ENCODE assay signal across 9 mouse cellular contexts in the genomic region with DNA sequence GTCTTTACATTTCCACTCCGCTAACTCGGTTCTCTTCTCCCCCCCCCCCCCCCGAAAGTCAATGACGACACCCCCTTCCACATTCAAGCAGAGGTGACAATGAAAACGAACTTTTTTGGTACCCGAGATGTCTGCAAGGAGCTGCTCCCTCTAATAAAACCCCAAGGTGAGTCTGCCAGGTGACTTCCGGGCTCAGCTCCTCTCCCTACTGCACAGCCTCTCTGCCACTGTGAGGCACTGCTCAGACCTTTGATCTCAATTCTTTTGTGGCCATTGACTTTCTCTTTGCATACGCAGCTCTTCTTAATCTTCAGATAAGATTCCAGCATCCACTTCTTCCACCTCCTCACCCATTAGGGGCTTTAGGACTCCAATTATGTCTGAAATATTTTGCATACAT. TPM values are rescaled to one million over a fixed set of nuclear protein-coding genes. Genes with fewer than 3 reads are reported as not detected.
A peak's percentile ranks its signal among the peaks of the same experiment; 100 is the strongest.
DNase-seq lines count a peak whose midpoint lies in the region; ATAC-seq and TF ChIP-seq lines count a peak whose summit lies in the region.
"Had no signal": no experiment of that assay in that cellular context is flagged by ENCODE, and none has a peak within 500 bp of the region (broad histone marks: within the 10 kb centered on the region; RNA-seq: fewer than 3 reads in every experiment).

No protein-coding gene starts in this region.

- no peak overlapping the region for H3K27ac ChIP-seq in kidney, embryonic 15.5 days
- H3K27ac ChIP-seq in embryonic facial prominence, embryonic 13.5 days = no peak overlapping the region
- H3K27ac ChIP-seq in intestine, postnatal 0 days (ENCODE audit: low read depth, low read length) = peak overlapping the region; percentile 94
- H3K27ac ChIP-seq in neural tube, embryonic 12.5 days = no peak overlapping the region

- TF ChIP-seq CTCF in intestine, postnatal 0 days (IDR thresholded peaks at IDR 0.05; ENCODE audit: low read depth) = peak; percentile 45

- no peak for ATAC-seq in kidney, embryonic 15.5 days (replicated peaks; ENCODE audit: low FRiP score)
- ATAC-seq in embryonic facial prominence, embryonic 13.5 days (ENCODE audit: insufficient number of reproducible peaks, insufficient read depth, low FRiP score, low TSS enrichment, low read depth) = no peak
- ATAC-seq in intestine, postnatal 0 days = peak; percentile 53
- no peak for ATAC-seq in neural tube, embryonic 12.5 days (ENCODE audit: low FRiP score, low read depth)

- peaks cover 20% of the 10 kb centered on the region for H3K4me1 ChIP-seq in kidney, embryonic 15.5 days
- peaks cover 28% of the 10 kb centered on the region for H3K4me1 ChIP-seq in embryonic facial prominence, embryonic 13.5 days
- H3K4me1 ChIP-seq in intestine, postnatal 0 days (replicated peaks; ENCODE audit: control insufficient read depth, insufficient read depth, low read length) = peaks cover 3% of the 10 kb centered on the region
- H3K4me1 ChIP-seq in neural tube, embryonic 12.5 days = peaks cover 15% of the 10 kb centered on the region

- DNase-seq in kidney, postnatal 14 days = no peak
- no peak for DNase-seq in layer of hippocampus, postnatal 25 days (ENCODE audit: extremely low spot score in 1 of 2, low spot score in 1 of 2)
- no peak for DNase-seq in embryo, embryonic 10.5 days (ENCODE audit: low spot score)
- no peak for DNase-seq in gastrocnemius, adult 18-20 months (ENCODE audit: low spot score)
- DNase-seq: cerebellum, postnatal 36 days had no signal

- WGBS in kidney, embryonic 15.5 days = 62% methylated on average over 8 of the region's 8 CpGs
- 74% methylated on average over 8 of the region's 8 CpGs for WGBS in embryonic facial prominence, embryonic 13.5 days
- 28% methylated on average over 7 of the region's 8 CpGs for WGBS in intestine, postnatal 0 days
- 69% methylated on average over 8 of the region's 8 CpGs for WGBS in neural tube, embryonic 12.5 days

- H3K27me3 ChIP-seq in kidney, embryonic 15.5 days = no peaks in the 10 kb centered on the region
- H3K27me3 ChIP-seq in embryonic facial prominence, embryonic 13.5 days = no peaks in the 10 kb centered on the region
- no peaks in the 10 kb centered on the region for H3K27me3 ChIP-seq in intestine, postnatal 0 days (replicated peaks; ENCODE audit: control insufficient read depth, insufficient read depth, low read length)
- no peaks in the 10 kb centered on the region for H3K27me3 ChIP-seq in neural tube, embryonic 12.5 days (replicated peaks)

- H3K9me3 ChIP-seq in kidney, embryonic 15.5 days (replicated peaks) = no peaks in the 10 kb centered on the region
- H3K9me3 ChIP-seq in embryonic facial prominence, embryonic 13.5 days = no peaks in the 10 kb centered on the region
- no peaks in the 10 kb centered on the region for H3K9me3 ChIP-seq in intestine, postnatal 0 days (ENCODE audit: control insufficient read depth)
- H3K9me3 ChIP-seq in neural tube, embryonic 12.5 days = no peaks in the 10 kb centered on the region

- H3K4me3 ChIP-seq in kidney, embryonic 15.5 days (replicated peaks) = peak overlapping the region; percentile 72
- peak overlapping the region; percentile 78 for H3K4me3 ChIP-seq in embryonic facial prominence, embryonic 13.5 days
- peak overlapping the region; percentile 69 for H3K4me3 ChIP-seq in intestine, postnatal 0 days (ENCODE audit: low read depth, low read length)
- H3K4me3 ChIP-seq in neural tube, embryonic 12.5 days = peak overlapping the region; percentile 68; the same call in 1 of the 2 replicates

- H3K4me2 ChIP-seq in kidney, embryonic 15.5 days = peak overlapping the region; percentile 76
- H3K4me2 ChIP-seq in embryonic facial prominence, embryonic 13.5 days = peak overlapping the region; percentile 89
- peak overlapping the region; percentile 90 for H3K4me2 ChIP-seq in intestine, postnatal 0 days (replicated peaks; ENCODE audit: low read depth)
- peak overlapping the region; percentile 86 for H3K4me2 ChIP-seq in neural tube, embryonic 12.5 days (replicated peaks)

- H3K9ac ChIP-seq in kidney, embryonic 15.5 days = 0 out of 2 replicates have a peak overlapping the region, but pooled peaks have one; percentile 76
- H3K9ac ChIP-seq in embryonic facial prominence, embryonic 13.5 days = peak overlapping the region; percentile 89
- 0 out of 2 replicates have a peak overlapping the region, but pooled peaks have one; percentile 78 for H3K9ac ChIP-seq in intestine, postnatal 0 days (ENCODE audit: low read depth, low read length)
- H3K9ac ChIP-seq in neural tube, embryonic 12.5 days = no peak overlapping the region

- H3K36me3 ChIP-seq in kidney, embryonic 15.5 days = peaks cover 15% of the 10 kb centered on the region
- H3K36me3 ChIP-seq in embryonic facial prominence, embryonic 13.5 days = peaks cover 29% of the 10 kb centered on the region
- peaks cover 18% of the 10 kb centered on the region; the same call in 1 of the 2 replicates for H3K36me3 ChIP-seq in intestine, postnatal 0 days (ENCODE audit: control insufficient read depth, insufficient read depth)
- H3K36me3 ChIP-seq in neural tube, embryonic 12.5 days = peaks cover 3% of the 10 kb centered on the region; the same call in 1 of the 2 replicates

RNA-seq across cellular contexts. Expression of a gene that starts 3.1 kb away (rescaled TPM):
- polyA plus RNA-seq in kidney, embryonic 15.5 days (2015; fragmentation: Nextera tagmentation; extraction: Ambion mirVana) = 138 and 140 TPM in 2 replicates
- 122 and 126 TPM in 2 replicates for polyA plus RNA-seq in embryonic facial prominence, embryonic 13.5 days (2015; fragmentation: Nextera tagmentation; extraction: Ambion mirVana)
- polyA plus RNA-seq in intestine, postnatal 0 days (2015; fragmentation: Nextera tagmentation; extraction: Ambion mirVana) = 395 and 423 TPM in 2 replicates
- 125 and 126 TPM in 2 replicates for polyA plus RNA-seq in neural tube, embryonic 12.5 days (2016; fragmentation: Nextera tagmentation; extraction: Ambion mirVana)
- 10 to 100 TPM; 67.9 to 76.2 TPM for total RNA-seq in layer of hippocampus, postnatal 25 days (2021)
- 10 to 100 TPM; 26.2 to 26.3 TPM for total RNA-seq in gastrocnemius, adult 18-20 months (2021)

RNA-seq across cellular contexts. Expression of a gene that starts 4.9 kb away (rescaled TPM):
- polyA plus RNA-seq in kidney, embryonic 15.5 days (2015; fragmentation: Nextera tagmentation; extraction: Ambion mirVana) = 13.9 and 14.3 TPM in 2 replicates
- polyA plus RNA-seq in embryonic facial prominence, embryonic 13.5 days (2015; fragmentation: Nextera tagmentation; extraction: Ambion mirVana) = 19.6 and 23.6 TPM in 2 replicates
- polyA plus RNA-seq in intestine, postnatal 0 days (2015; fragmentation: Nextera tagmentation; extraction: Ambion mirVana) = 4.3 and 5.6 TPM in 2 replicates
- 14.3 and 14.4 TPM in 2 replicates for polyA plus RNA-seq in neural tube, embryonic 12.5 days (2016; fragmentation: Nextera tagmentation; extraction: Ambion mirVana)
- total RNA-seq in layer of hippocampus, postnatal 25 days (2021) = 10 to 100 TPM in 1 of 2 experiments, 1 to 10 TPM in 1; 7.0 to 11.6 TPM
- 1 to 10 TPM in 1 of 2 experiments, under 1 TPM in 1; 0.68 to 1.0 TPM for total RNA-seq in gastrocnemius, adult 18-20 months (2021)

RNA-seq across cellular contexts. Expression of a gene that starts 19.2 kb away (rescaled TPM):
- not detected in 2 replicates for polyA plus RNA-seq in kidney, embryonic 15.5 days (2015; fragmentation: Nextera tagmentation; extraction: Ambion mirVana)
- 0.29 TPM in 1 of 2 replicates, not detected in the other for polyA plus RNA-seq in embryonic facial prominence, embryonic 13.5 days (2015; fragmentation: Nextera tagmentation; extraction: Ambion mirVana)
- polyA plus RNA-seq in intestine, postnatal 0 days (2015; fragmentation: Nextera tagmentation; extraction: Ambion mirVana) = 0.16 TPM in 1 of 2 replicates, not detected in the other
- not detected in 2 replicates for polyA plus RNA-seq in neural tube, embryonic 12.5 days (2016; fragmentation: Nextera tagmentation; extraction: Ambion mirVana)
- 1 to 10 TPM; 3.5 to 3.6 TPM for total RNA-seq in layer of hippocampus, postnatal 25 days (2021)
- 1 to 10 TPM; 1.5 to 1.6 TPM for total RNA-seq in gastrocnemius, adult 18-20 months (2021)
